Mouse (Mus musculus) liver, postnatal 0 days (tissue): ENCODE results near the gene Ubxn7.

ENCODE experiments used
- CTCF ChIP-seq: sonication (generic); IDR thresholded peaks from 2 replicates; pipeline ENCODE4 v1.5.1; 2016; ENCODE audit warnings: antibody characterized with exemption, low read depth
- EP300 ChIP-seq: IDR thresholded peaks from 2 replicates; pipeline ENCODE4 v1.6.1; 2016; ENCODE audit warnings: antibody characterized with exemption, low read depth, mild to moderate bottlenecking

GRCm38 (mm10) chr16:32311970-32312369 is 20.1 kb upstream of the Ubxn7 start:
- TF ChIP-seq EP300 (no peak), CTCF (no peak)
